Mouse (Mus musculus) neural tube, postnatal 0 days (tissue): ENCODE data around the gene Slc36a1. TPM values are rescaled to one million over a fixed set of nuclear protein-coding genes. Genes with fewer than 3 reads are reported as not detected.

Source experiments
- polyA plus RNA-seq: library from polyadenylated mRNA; unstranded; fragments of >200 nt; fragmentation: Nextera tagmentation; extraction: Ambion mirVana; gene quantifications from 2 replicates; pipeline ENCODE4 v1.2.1, GENCODE M21; 2015

The Slc36a1 gene
- 3.8 and 4.2 TPM in 2 replicates for polyA plus RNA-seq

DNA sequence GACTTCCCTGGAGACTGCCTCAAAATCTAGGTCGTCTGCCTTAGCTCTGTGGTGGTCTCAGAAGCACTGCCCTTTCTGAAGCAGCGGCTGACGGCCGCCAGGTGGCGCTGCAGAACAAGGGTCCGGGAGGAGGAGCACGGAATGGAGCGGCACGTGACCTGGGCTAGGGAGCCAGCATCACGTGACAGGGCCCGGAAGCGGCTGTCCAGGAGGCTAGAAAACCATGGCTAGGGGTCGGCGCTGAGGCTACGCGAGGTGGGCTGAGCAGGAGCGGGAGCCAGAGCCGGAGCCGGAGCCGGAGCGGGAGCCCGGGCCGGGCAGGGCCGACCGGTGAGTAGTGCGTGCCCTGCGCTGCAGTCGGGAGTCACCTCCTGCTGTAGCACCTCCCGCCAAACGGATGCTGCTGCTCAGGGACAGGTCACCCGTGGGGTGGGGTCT, at the start of gene Slc36a1:
TSS of gene Slc36a1 (plus strand) at position 192 of the 438 bp plus-strand sequence.

DNA sequence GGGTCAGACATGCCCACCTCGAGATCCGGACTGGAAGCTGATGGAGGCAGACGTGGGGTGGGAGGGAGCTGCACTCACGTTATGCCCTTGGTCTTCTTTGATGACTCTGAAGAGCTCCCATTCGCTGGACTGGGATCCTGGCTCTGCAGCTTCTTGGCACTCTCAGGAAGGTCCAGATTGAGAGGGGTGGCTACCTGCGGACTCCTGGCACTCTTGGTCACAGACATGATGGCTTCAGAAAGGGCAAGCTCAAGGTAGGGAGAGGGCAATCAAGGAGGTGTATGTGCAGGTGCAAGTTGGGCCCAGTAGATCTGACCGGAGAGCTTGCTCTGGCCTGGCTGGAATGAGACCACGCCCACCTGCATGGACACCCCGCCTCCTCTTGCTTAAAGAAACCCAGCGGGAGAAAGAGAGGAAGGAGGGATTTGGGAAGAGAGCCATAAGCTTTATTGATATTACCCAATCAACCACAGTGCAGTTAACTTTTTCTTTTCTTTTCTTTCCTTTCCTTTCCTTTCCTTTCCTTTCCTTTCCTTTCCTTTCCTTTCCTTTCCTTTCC, 19.3 kb upstream of the Slc36a1 start, which contains the start of gene Slc36a2:
TSS of gene Slc36a2 (minus strand) at position 345 of the 559 bp plus-strand sequence.

Other genes starting within 250 kb of the Slc36a1 start
- 17.5 and 17.6 TPM in 2 replicates for gene Tnip1, start 241.4 kb upstream of the Slc36a1 start, polyA plus RNA-seq
- gene Anxa6, start 170.9 kb upstream of the Slc36a1 start, polyA plus RNA-seq: 108 and 111 TPM in 2 replicates
- gene Ccdc69, start 126.2 kb upstream of the Slc36a1 start, polyA plus RNA-seq: 0.48 and 0.81 TPM in 2 replicates
- gene Gm2a, start 106.2 kb upstream of the Slc36a1 start, polyA plus RNA-seq: 71.2 and 74.1 TPM in 2 replicates
- not detected in 2 replicates for gene Slc36a3, start 52.6 kb upstream of the Slc36a1 start, polyA plus RNA-seq
- gene Slc36a2, start 19.3 kb upstream of the Slc36a1 start, polyA plus RNA-seq: 1.2 and 1.7 TPM in 2 replicates
- gene Fat2, start 132.2 kb downstream of the Slc36a1 start, polyA plus RNA-seq: 0.06 TPM in 2 replicates
- 1,110 and 1,283 TPM in 2 replicates for gene Sparc, start 218.8 kb downstream of the Slc36a1 start, polyA plus RNA-seq